Mouse (Mus musculus): Measurements from ENCODE around the gene Ccnb1ip1. TPM values are rescaled to one million over a fixed set of nuclear protein-coding genes. Genes with fewer than 3 reads are reported as not detected.

The Ccnb1ip1 gene
- polyA plus RNA-seq, 1 experiment from 2014 or later = not detected

DNA sequence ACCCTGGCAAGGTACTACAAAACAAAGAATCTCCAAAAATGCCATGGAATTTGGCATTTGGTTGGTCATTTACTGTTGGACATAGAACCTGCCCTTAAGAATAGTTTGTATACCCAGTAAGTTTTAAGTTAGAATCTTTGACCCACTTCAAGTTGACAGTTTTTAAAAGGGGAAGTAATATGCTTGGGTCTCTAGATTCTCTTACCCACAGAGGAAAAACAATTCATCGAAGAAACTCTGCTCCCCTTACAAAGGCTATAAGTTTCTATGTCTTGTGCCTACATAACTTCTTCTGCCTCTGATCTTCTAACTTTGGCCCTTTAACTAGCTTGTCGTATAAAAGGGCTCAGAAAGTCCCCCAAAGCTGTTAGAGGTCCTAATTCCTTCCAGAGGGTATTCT is 67.2 kb downstream of the Ccnb1ip1 start:
- Histone ChIP-seq H3K27ac (ENCODE audit: low read length) (no peak overlapping the region), H3K9me3 (ENCODE audit: low read length) (no peaks in the 10 kb centered on the region), H3K4me3 (ENCODE audit: low read length) (no peak overlapping the region), H3K27me3 (ENCODE audit: insufficient read depth, low read length) (no peaks in the 10 kb centered on the region), H3K4me1 (ENCODE audit: insufficient read depth, low read length) (no peaks in the 10 kb centered on the region), H3K9ac (replicated peaks; ENCODE audit: low read length) (no peak overlapping the region), H3K4me2 (replicated peaks; ENCODE audit: low read depth, low read length) (no peak overlapping the region), H3K36me3 (ENCODE audit: insufficient read depth, low read length) (no peaks in the 10 kb centered on the region)
- WGBS = 73% methylated on average over 2 of the region's 2 CpGs
- ATAC-seq (ENCODE audit: low FRiP score, low TSS enrichment) = no peak

Other genes with a start within 250 kb of the Ccnb1ip1 start
- not detected in 2 replicates for gene Olfr744, start 192.9 kb downstream of the Ccnb1ip1 start, polyA plus RNA-seq (2015; fragmentation: Nextera tagmentation; extraction: Ambion mirVana)
- gene Olfr745, start 168.3 kb downstream of the Ccnb1ip1 start, polyA plus RNA-seq (2015; fragmentation: Nextera tagmentation; extraction: Ambion mirVana) = not detected in 2 replicates
- gene Olfr746, start 160.6 kb downstream of the Ccnb1ip1 start, polyA plus RNA-seq (2015; fragmentation: Nextera tagmentation; extraction: Ambion mirVana) = not detected in 2 replicates
- not detected in 2 replicates for gene Olfr747, start 114.5 kb downstream of the Ccnb1ip1 start, polyA plus RNA-seq (2015; fragmentation: Nextera tagmentation; extraction: Ambion mirVana)
- gene Olfr748, start 100.4 kb downstream of the Ccnb1ip1 start, polyA plus RNA-seq (2015; fragmentation: Nextera tagmentation; extraction: Ambion mirVana) = not detected in 2 replicates
- gene Olfr749, start 62.6 kb downstream of the Ccnb1ip1 start, polyA plus RNA-seq (2015; fragmentation: Nextera tagmentation; extraction: Ambion mirVana) = not detected in 2 replicates
- gene Ttc5, start 22.2 kb downstream of the Ccnb1ip1 start, polyA plus RNA-seq (2015; fragmentation: Nextera tagmentation; extraction: Ambion mirVana) = 80.8 and 83.9 TPM in 2 replicates
- 61.8 and 70.2 TPM in 2 replicates for gene Parp2, start 109 bp upstream of the Ccnb1ip1 start, polyA plus RNA-seq (2015; fragmentation: Nextera tagmentation; extraction: Ambion mirVana)
- gene Tep1, start 62.8 kb upstream of the Ccnb1ip1 start, polyA plus RNA-seq (2015; fragmentation: Nextera tagmentation; extraction: Ambion mirVana) = 9.6 and 10.2 TPM in 2 replicates
- gene Klhl33, start 89.8 kb upstream of the Ccnb1ip1 start, polyA plus RNA-seq (2015; fragmentation: Nextera tagmentation; extraction: Ambion mirVana) = 0.27 and 0.41 TPM in 2 replicates
- 176 and 196 TPM in 2 replicates for gene Osgep, start 117.2 kb upstream of the Ccnb1ip1 start, polyA plus RNA-seq (2015; fragmentation: Nextera tagmentation; extraction: Ambion mirVana)
- gene Apex1, start 117.2 kb upstream of the Ccnb1ip1 start, polyA plus RNA-seq (2015; fragmentation: Nextera tagmentation; extraction: Ambion mirVana) = 276 and 285 TPM in 2 replicates
- 57.7 and 60.8 TPM in 2 replicates for gene Pip4p1, start 123.1 kb upstream of the Ccnb1ip1 start, polyA plus RNA-seq (2015; fragmentation: Nextera tagmentation; extraction: Ambion mirVana)
- gene Pnp, start 123.3 kb upstream of the Ccnb1ip1 start, polyA plus RNA-seq (2015; fragmentation: Nextera tagmentation; extraction: Ambion mirVana) = 78.2 and 79.3 TPM in 2 replicates
- not detected in 2 replicates for gene Gm49342, start 136.8 kb upstream of the Ccnb1ip1 start, polyA plus RNA-seq (2015; fragmentation: Nextera tagmentation; extraction: Ambion mirVana)
- 0.66 TPM in 1 of 2 replicates, not detected in the other for gene Pnp2, start 148.3 kb upstream of the Ccnb1ip1 start, polyA plus RNA-seq (2015; fragmentation: Nextera tagmentation; extraction: Ambion mirVana)
- not detected in 2 replicates for gene Rnase10, start 200.0 kb upstream of the Ccnb1ip1 start, polyA plus RNA-seq (2015; fragmentation: Nextera tagmentation; extraction: Ambion mirVana)
- gene Rnase9, start 234.1 kb upstream of the Ccnb1ip1 start, polyA plus RNA-seq (2015; fragmentation: Nextera tagmentation; extraction: Ambion mirVana) = 0.14 and 0.30 TPM in 2 replicates
- gene Rnase11, start 242.4 kb upstream of the Ccnb1ip1 start, polyA plus RNA-seq (2015; fragmentation: Nextera tagmentation; extraction: Ambion mirVana) = 0.44 TPM in 1 of 2 replicates, not detected in the other
- gene Rnase12, start 249.9 kb upstream of the Ccnb1ip1 start, polyA plus RNA-seq (2015; fragmentation: Nextera tagmentation; extraction: Ambion mirVana) = 9.0 and 10.2 TPM in 2 replicates